Mouse (Mus musculus) bone marrow macrophage, adult 2 months (primary cell): ENCODE measurements around the gene Pttg1ip. TPM values are rescaled to one million over a fixed set of nuclear protein-coding genes. Genes with fewer than 3 reads are reported as not detected.

ENCODE experiments used
- H3K27ac ChIP-seq: 2 replicates; pipeline ENCODE4 v1.5.1; 2012; ENCODE audit warnings: low read depth, low read length; ENCODE audit not compliant: insufficient read depth
- H3K4me1 ChIP-seq: 2 replicates; pipeline ENCODE4 v1.6.1; 2012; ENCODE audit warnings: low read length; ENCODE audit not compliant: control insufficient read depth, insufficient read depth
- H3K4me3 ChIP-seq: 2 replicates; pipeline ENCODE4 v1.5.1; 2012; ENCODE audit warnings: mild to moderate bottlenecking, low read length, moderate library complexity; ENCODE audit not compliant: insufficient read depth
- CTCF ChIP-seq: IDR thresholded peaks from 2 replicates; pipeline ENCODE4 v1.5.1; 2012; ENCODE audit warnings: low read depth, mild to moderate bottlenecking, low read length, moderate library complexity
- POLR2A ChIP-seq: IDR thresholded peaks from 2 replicates; pipeline ENCODE4 v1.6.1; 2012; ENCODE audit warnings: mild to moderate bottlenecking, low read depth, low read length, borderline replicate concordance
- polyA plus RNA-seq: library from polyadenylated mRNA; stranded (reverse); fragments of >200 nt; gene quantifications from 2 replicates; pipeline ENCODE4 v1.2.4, GENCODE M21; 2012; ENCODE audit not compliant: missing spikeins, insufficient read depth, insufficient read length

The Pttg1ip gene
- polyA plus RNA-seq, 1 experiment = 102 TPM

GRCm38 (mm10) chr10:77627497-77627896 is 46.0 kb downstream of the Pttg1ip start:
- Histone ChIP-seq H3K4me1 (peaks cover 44% of the 10 kb centered on the region), H3K27ac (no peak overlapping the region), H3K4me3 (no peak overlapping the region)
- TF ChIP-seq POLR2A (no peak), CTCF (peak; percentile 77)

GRCm38 (mm10) chr10:77629163-77629562 is 47.6 kb downstream of the Pttg1ip start:
- Histone ChIP-seq H3K27ac (no peak overlapping the region), H3K4me3 (no peak overlapping the region), H3K4me1 (peaks cover 51% of the 10 kb centered on the region)
- TF ChIP-seq POLR2A (no peak), CTCF (no peak)

- H3K4me1 ChIP-seq = peaks cover 48% of the 10 kb centered on the region
- no peak overlapping the region for H3K4me3 ChIP-seq
- H3K27ac ChIP-seq = no peak overlapping the region
- TF ChIP-seq POLR2A (no peak), CTCF (no peak)
These were observed 48.5 kb downstream of the Pttg1ip start for GRCm38 (mm10) chr10:77629970-77630369.

- TF ChIP-seq POLR2A (no peak), CTCF (no peak)
- no peak overlapping the region for H3K27ac ChIP-seq
- peaks cover 29% of the 10 kb centered on the region for H3K4me1 ChIP-seq
These were observed 52.5 kb downstream of the Pttg1ip start for GRCm38 (mm10) chr10:77634016-77634415.

GRCm38 (mm10) chr10:77634452-77635231 is 53.1 kb downstream of the Pttg1ip start:
- H3K4me1 ChIP-seq = peaks cover 23% of the 10 kb centered on the region
- no peak overlapping the region for H3K27ac ChIP-seq
- H3K4me3 ChIP-seq = no peak overlapping the region
- no peak for TF ChIP-seq POLR2A
- no peak for TF ChIP-seq CTCF

More at GRCm38 (mm10) chr10:77634016-77634415, 52.5 kb downstream of the Pttg1ip start:
- H3K4me3 ChIP-seq = no peak overlapping the region

- Histone ChIP-seq H3K27ac (no peak overlapping the region), H3K4me3 (no peak overlapping the region)
- TF ChIP-seq POLR2A = no peak
These were observed 54.9 kb downstream of the Pttg1ip start for GRCm38 (mm10) chr10:77636234-77636922.

GRCm38 (mm10) chr10:77638956-77639355 is 57.4 kb downstream of the Pttg1ip start:
- Histone ChIP-seq H3K4me1 (peaks cover 10% of the 10 kb centered on the region), H3K4me3 (no peak overlapping the region), H3K27ac (no peak overlapping the region)
- no peak for TF ChIP-seq CTCF
- TF ChIP-seq POLR2A = no peak

More at GRCm38 (mm10) chr10:77636234-77636922, 54.9 kb downstream of the Pttg1ip start:
- peaks cover 17% of the 10 kb centered on the region for H3K4me1 ChIP-seq

- H3K27ac ChIP-seq = no peak overlapping the region
- TF ChIP-seq CTCF = no peak
- TF ChIP-seq POLR2A = no peak
- peaks cover 3% of the 10 kb centered on the region; the same call in 1 of the 2 replicates for H3K4me1 ChIP-seq
- H3K4me3 ChIP-seq = no peak overlapping the region
These were observed 61.6 kb downstream of the Pttg1ip start for GRCm38 (mm10) chr10:77643160-77643559.

GRCm38 (mm10) chr10:77645571-77645970 is 64.1 kb downstream of the Pttg1ip start:
- TF ChIP-seq CTCF = no peak
- TF ChIP-seq POLR2A = no peak
- Histone ChIP-seq H3K4me1 (peaks cover 3% of the 10 kb centered on the region; the same call in 1 of the 2 replicates), H3K4me3 (no peak overlapping the region), H3K27ac (no peak overlapping the region)

- TF ChIP-seq CTCF (no peak), POLR2A (no peak)
These were observed 65.9 kb downstream of the Pttg1ip start for GRCm38 (mm10) chr10:77647461-77647860.

More at GRCm38 (mm10) chr10:77647461-77647860, 65.9 kb downstream of the Pttg1ip start:
- Histone ChIP-seq H3K4me3 (no peak overlapping the region), H3K27ac (no peak overlapping the region), H3K4me1 (peaks cover 3% of the 10 kb centered on the region; the same call in 1 of the 2 replicates)
